In genomic region chr2:5951621-5952211, GRCm38 (mm10) we compare ENCODE assay signal across 8 mouse cellular contexts. TPM values are rescaled to one million over a fixed set of nuclear protein-coding genes. Genes with fewer than 3 reads are reported as not detected.
DNase-seq lines count a peak whose midpoint lies in the region; ATAC-seq and TF ChIP-seq lines count a peak whose summit lies in the region.

No protein-coding gene starts in this region.

- peak overlapping the region; percentile 77 for H3K4me2 ChIP-seq in kidney, embryonic 15.5 days
- H3K4me2 ChIP-seq in hindbrain, embryonic 12.5 days (replicated peaks) = peak overlapping the region; percentile 79
- peak overlapping the region; percentile 78 for H3K4me2 ChIP-seq in lung, embryonic 14.5 days

- WGBS in kidney, embryonic 15.5 days = under 1% methylated on average over 46 of the region's 46 CpGs
- whole genome bisulfite sequencing in hindbrain, embryonic 12.5 days = under 1% methylated on average over 46 of the region's 46 CpGs
- 1% methylated on average over 44 of the region's 46 CpGs for WGBS in lung, embryonic 14.5 days

- DNase-seq in kidney, postnatal 14 days = no peak
- peak; percentile 36 for DNase-seq in ES-CJ7 (ENCODE audit: low read depth, low spot score)
- DNase-seq in brain, embryonic 14.5 days (ENCODE audit: low read depth) = peak; percentile 36
- peak; percentile 42 for DNase-seq in lung, embryonic 14.5 days
- peak; percentile 47 for DNase-seq in splenic B cell, adult 2 months (ENCODE audit: low read depth, low spot score)
- DNase-seq in ovary, postnatal 10 days (ENCODE audit: low spot score) = no peak

- H3K36me3 ChIP-seq in kidney, embryonic 15.5 days = no peaks in the 10 kb centered on the region
- H3K36me3 ChIP-seq in hindbrain, embryonic 12.5 days = no peaks in the 10 kb centered on the region
- H3K36me3 ChIP-seq in lung, embryonic 14.5 days (ENCODE audit: insufficient read depth) = no peaks in the 10 kb centered on the region
- H3K36me3 ChIP-seq in splenic B cell, adult 2 months (ENCODE audit: control insufficient read depth, insufficient read depth, low read length, poor library complexity, severe bottlenecking) = 0 out of 2 replicates have a peak, but pooled peaks cover 2% of the 10 kb centered on the region

- ATAC-seq in kidney, embryonic 15.5 days (replicated peaks; ENCODE audit: low FRiP score) = no peak; the same call in none of the 2 replicates
- no peak; the same call in 1 of the 2 replicates for ATAC-seq in hindbrain, embryonic 12.5 days (ENCODE audit: low FRiP score)
- no peak; the same call in 1 of the 2 replicates for ATAC-seq in lung, embryonic 14.5 days (ENCODE audit: insufficient read depth)

- peak overlapping the region; percentile 88 for H3K4me3 ChIP-seq in kidney, embryonic 15.5 days (replicated peaks)
- peak overlapping the region; percentile 91 for H3K4me3 ChIP-seq in hindbrain, embryonic 12.5 days
- H3K4me3 ChIP-seq in lung, embryonic 14.5 days (ENCODE audit: low read depth, low read length) = peak overlapping the region; percentile 81

- H3K27me3 ChIP-seq in kidney, embryonic 15.5 days = no peaks in the 10 kb centered on the region
- H3K27me3 ChIP-seq in hindbrain, embryonic 12.5 days = no peaks in the 10 kb centered on the region
- H3K27me3 ChIP-seq in lung, embryonic 14.5 days (ENCODE audit: insufficient read depth, low read length) = no peaks in the 10 kb centered on the region
- no peaks in the 10 kb centered on the region for H3K27me3 ChIP-seq in splenic B cell, adult 2 months (ENCODE audit: control insufficient read depth, insufficient read depth, low read length, poor library complexity, severe bottlenecking)

- H3K27ac ChIP-seq in kidney, embryonic 15.5 days = peak overlapping the region; percentile 86
- H3K27ac ChIP-seq in hindbrain, embryonic 12.5 days = peak overlapping the region; percentile 88
- peak overlapping the region; percentile 81 for H3K27ac ChIP-seq in lung, embryonic 14.5 days (ENCODE audit: low read depth)

- H3K9ac ChIP-seq in kidney, embryonic 15.5 days = peak overlapping the region; percentile 76
- H3K9ac ChIP-seq in hindbrain, embryonic 12.5 days = peak overlapping the region; percentile 94
- peak overlapping the region; percentile 81 for H3K9ac ChIP-seq in lung, embryonic 14.5 days

- TF ChIP-seq POLR2A in brain, embryonic 14.5 days (IDR thresholded peaks at IDR 0.05; ENCODE audit: borderline replicate concordance, extremely low read depth, insufficient read depth, insufficient read length, poor library complexity, severe bottlenecking) = no peak

- no peaks in the 10 kb centered on the region for H3K9me3 ChIP-seq in kidney, embryonic 15.5 days (replicated peaks)
- H3K9me3 ChIP-seq in hindbrain, embryonic 12.5 days (replicated peaks) = no peaks in the 10 kb centered on the region
- no peaks in the 10 kb centered on the region for H3K9me3 ChIP-seq in lung, embryonic 14.5 days (ENCODE audit: low read depth, low read length)

- H3K4me1 ChIP-seq in kidney, embryonic 15.5 days = peaks cover 11% of the 10 kb centered on the region
- H3K4me1 ChIP-seq in hindbrain, embryonic 12.5 days = peaks cover 12% of the 10 kb centered on the region
- H3K4me1 ChIP-seq in lung, embryonic 14.5 days (ENCODE audit: insufficient read depth) = no peaks in the 10 kb centered on the region

- no peak for TF ChIP-seq CTCF in brain, embryonic 14.5 days (IDR thresholded peaks at IDR 0.05; ENCODE audit: borderline replicate concordance, extremely low read depth, insufficient read depth, insufficient read length)
- TF ChIP-seq CTCF in lung, embryonic 14.5 days (IDR thresholded peaks at IDR 0.05; ENCODE audit: low read depth) = no peak

RNA-seq across cellular contexts. Expression of gene Upf2, which starts 0.4 kb away (rescaled TPM):
- polyA plus RNA-seq in kidney, embryonic 15.5 days (2015; fragmentation: Nextera tagmentation; extraction: Ambion mirVana) = 10.7 and 11.5 TPM in 2 replicates
- 8.9 and 16.6 TPM in 2 replicates for polyA plus RNA-seq in brain, embryonic 14.5 days (2012; rRNA removed)
- 12.9 and 14.9 TPM in 2 replicates for polyA plus RNA-seq in hindbrain, embryonic 12.5 days (2016; fragmentation: Nextera tagmentation; extraction: Ambion mirVana)
- 11.6 and 11.7 TPM in 2 replicates for polyA plus RNA-seq in lung, embryonic 14.5 days (2014; fragmentation: Nextera tagmentation; extraction: Ambion mirVana)

RNA-seq across cellular contexts. Expression of gene Dhtkd1, which starts 9.1 kb away (rescaled TPM):
- polyA plus RNA-seq in kidney, embryonic 15.5 days (2015; fragmentation: Nextera tagmentation; extraction: Ambion mirVana) = 3.8 and 4.6 TPM in 2 replicates
- 9.4 and 16.8 TPM in 2 replicates for polyA plus RNA-seq in brain, embryonic 14.5 days (2012; rRNA removed)
- 5.3 and 5.6 TPM in 2 replicates for polyA plus RNA-seq in hindbrain, embryonic 12.5 days (2016; fragmentation: Nextera tagmentation; extraction: Ambion mirVana)
- 3.5 and 3.8 TPM in 2 replicates for polyA plus RNA-seq in lung, embryonic 14.5 days (2014; fragmentation: Nextera tagmentation; extraction: Ambion mirVana)

RNA-seq across cellular contexts. Expression of gene Sec61a2, which starts 56.5 kb away (rescaled TPM):
- polyA plus RNA-seq in kidney, embryonic 15.5 days (2015; fragmentation: Nextera tagmentation; extraction: Ambion mirVana) = 88.7 and 99.8 TPM in 2 replicates
- polyA plus RNA-seq in brain, embryonic 14.5 days (2012; rRNA removed) = 156 and 186 TPM in 2 replicates
- 89.2 and 91.2 TPM in 2 replicates for polyA plus RNA-seq in hindbrain, embryonic 12.5 days (2016; fragmentation: Nextera tagmentation; extraction: Ambion mirVana)
- 72.6 and 74.0 TPM in 2 replicates for polyA plus RNA-seq in lung, embryonic 14.5 days (2014; fragmentation: Nextera tagmentation; extraction: Ambion mirVana)

Comparison
In these comparisons a context has a peak if more than half of its experiments do, and no peak if none do; other contexts are left out.
1. DNase-seq: peak in ES-CJ7 (single experiment), brain, embryonic 14.5 days (single experiment), lung, embryonic 14.5 days (single experiment) and splenic B cell, adult 2 months (single experiment); none in kidney, postnatal 14 days (single experiment) and ovary, postnatal 10 days (single experiment).
2. Peak in every context shown above with its lines, with median percentiles within 50 percentile points of each other: H3K27ac ChIP-seq, H3K4me2 ChIP-seq, H3K4me3 ChIP-seq and H3K9ac ChIP-seq.